Mouse (Mus musculus) testis, adult 2 months (tissue): ENCODE results near the gene Sorcs3.

Experiments
- CTCF ChIP-seq: fragments of 200-500 bp; IDR thresholded peaks from 2 replicates; pipeline ENCODE4 v1.5.1; 2012; ENCODE audit warnings: low read depth, mild to moderate bottlenecking, inconsistent platforms, low read length, moderate library complexity; ENCODE audit not compliant: control insufficient read depth, insufficient read depth, insufficient replicate concordance
- POLR2A ChIP-seq: fragments of 200-500 bp; IDR thresholded peaks from 2 replicates; pipeline ENCODE4 v1.6.1; 2012; ENCODE audit warnings: low read depth, mild to moderate bottlenecking, inconsistent platforms, low read length, moderate library complexity; ENCODE audit not compliant: control insufficient read depth

GRCm38 (mm10) chr19:48804546-48804945 lies 598.7 kb downstream of the Sorcs3 start:
- no peak for TF ChIP-seq CTCF
- no peak for TF ChIP-seq POLR2A
